Mouse (Mus musculus): ENCODE data around the gene Rnf216. TPM values are rescaled to one million over a fixed set of nuclear protein-coding genes. Genes with fewer than 3 reads are reported as not detected.

Gene Rnf216
- 100 to 1,000 TPM; 128 to 129 TPM for total RNA-seq (2023)

DNA sequence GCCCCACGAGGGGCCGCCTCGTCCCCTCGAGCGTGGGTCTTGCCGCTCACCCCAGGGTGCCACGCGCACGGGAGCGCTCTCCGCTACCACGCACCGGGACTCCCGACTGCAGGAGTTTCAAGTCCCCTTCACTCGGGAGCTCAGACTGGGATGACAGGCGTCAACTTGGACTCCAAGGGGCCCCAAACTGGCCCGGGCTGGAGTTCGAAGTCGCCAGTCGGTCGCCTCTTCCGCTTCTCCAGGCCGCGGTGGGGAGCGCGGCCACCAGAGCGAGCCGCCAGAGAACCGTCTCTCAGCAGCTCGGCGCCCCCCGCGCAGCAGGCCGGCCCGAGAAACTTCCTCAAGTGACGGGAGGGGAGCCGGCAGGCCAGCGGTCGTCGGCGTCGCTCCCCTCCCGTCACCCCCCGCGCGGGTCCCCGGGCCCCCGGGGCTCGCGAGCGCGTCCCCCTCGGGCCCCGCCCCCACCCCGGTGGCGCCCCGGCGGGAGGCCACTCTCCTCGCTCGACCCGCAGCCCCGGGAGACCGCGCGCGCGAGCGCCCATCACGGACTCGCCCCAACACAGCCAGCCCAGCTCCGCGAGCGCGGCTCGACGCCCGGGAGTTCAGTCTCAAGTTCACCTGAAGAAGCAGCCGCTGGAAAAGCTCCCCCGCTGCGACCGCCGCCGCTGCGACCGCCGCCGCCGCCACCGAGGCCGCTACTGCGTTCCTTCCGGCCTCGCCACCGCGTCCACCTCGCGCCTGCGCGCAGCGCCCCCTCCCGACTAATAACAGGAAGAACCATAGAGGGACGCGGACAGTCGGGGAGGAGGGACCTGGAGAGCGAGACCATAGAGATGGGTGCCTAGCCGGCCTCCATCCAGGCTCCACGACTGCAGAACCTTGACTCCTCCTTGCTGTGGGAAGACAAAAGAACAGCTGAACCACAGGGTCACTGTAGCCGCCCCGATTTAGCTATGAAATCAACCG lies at the start of gene Rnf216:
Gene Rnf216, minus strand, starts transcription at position 714 of the 966 bp plus-strand sequence.

DNA sequence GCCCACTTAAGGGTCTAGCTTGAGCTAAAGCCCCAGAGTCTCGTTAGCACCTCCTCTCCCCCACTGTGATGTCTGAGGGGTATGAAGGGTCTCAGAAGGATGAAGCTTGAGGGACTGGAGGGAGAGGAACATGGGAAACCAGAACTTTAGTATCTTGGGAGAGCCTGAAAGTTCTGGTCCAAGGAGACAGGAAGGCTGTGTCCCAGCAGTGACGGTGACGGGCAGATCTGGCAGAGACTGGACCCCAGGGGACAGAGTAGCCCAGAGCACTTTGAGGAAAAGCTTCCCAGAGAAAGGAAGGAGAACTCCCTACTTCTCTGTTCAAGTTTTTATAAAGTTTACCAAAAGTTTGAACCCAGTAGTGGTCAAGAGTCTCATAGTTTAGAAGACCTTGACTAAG lies 34.7 kb upstream of the Rnf216 start, which contains the start of gene Olfr718-ps1:
Gene Olfr718-ps1, minus strand, starts transcription at position 101 of the 400 bp plus-strand sequence.

DNA sequence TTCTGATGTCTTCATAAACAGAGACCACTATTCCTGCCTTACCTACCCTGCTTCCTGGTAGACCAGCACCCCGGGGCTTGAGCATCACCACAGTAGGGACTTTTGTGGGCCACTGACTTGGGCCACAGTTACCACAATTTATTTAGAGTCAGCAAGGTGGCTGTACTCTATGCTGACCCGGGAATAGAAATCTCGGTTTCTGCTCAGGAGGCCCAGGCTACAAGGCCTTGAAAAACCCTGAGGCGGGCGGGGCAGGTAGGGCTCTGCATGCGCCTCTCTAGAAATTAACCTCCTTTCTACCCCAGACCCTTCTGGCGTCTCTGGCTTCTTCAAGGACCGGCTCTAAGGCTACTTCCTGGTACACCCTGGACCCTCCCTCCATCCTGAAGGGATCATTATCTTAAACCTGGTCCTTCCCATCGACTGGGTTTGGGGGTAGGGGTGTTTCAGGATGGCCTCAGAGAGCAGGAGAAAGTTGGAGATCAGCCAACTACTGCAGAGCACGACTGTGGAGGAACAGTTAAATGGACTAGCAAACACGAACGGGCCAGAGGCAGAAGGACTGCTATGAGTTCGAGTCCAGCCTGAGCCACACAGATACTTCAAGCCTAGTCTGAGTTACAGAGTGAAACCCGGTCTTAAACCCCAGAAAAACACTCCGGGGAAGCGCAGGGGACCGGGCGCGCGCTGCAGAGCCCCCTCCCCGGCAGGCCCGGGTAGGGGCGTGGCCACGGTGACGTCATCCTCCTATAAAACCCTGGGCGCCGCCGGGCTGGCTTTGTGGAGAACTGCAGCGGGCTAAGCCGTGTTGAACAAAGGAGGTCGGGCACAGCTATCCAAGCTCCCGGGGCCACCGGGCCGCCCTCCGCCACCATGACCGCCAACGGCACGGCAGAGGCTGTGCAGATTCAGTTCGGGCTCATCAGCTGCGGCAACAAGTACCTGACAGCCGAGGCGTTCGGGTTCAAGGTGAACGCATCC lies 152.9 kb downstream of the Rnf216 start, which contains the start of gene Fscn1:
Gene Fscn1, plus strand, starts transcription at position 768 of the 981 bp plus-strand sequence.

Other genes with a start within 250 kb of the Rnf216 start
- 10 to 100 TPM; 11.5 to 12.7 TPM for gene Fbxl18, start 217.6 kb downstream of the Rnf216 start, total RNA-seq (2023)
- gene Actb, start 206.2 kb downstream of the Rnf216 start, total RNA-seq (2023): 1,000 to 10,000 TPM; 7,721 to 7,997 TPM
- gene Fscn1, start 152.7 kb downstream of the Rnf216 start, total RNA-seq (2023): 1 to 10 TPM in 1 of 2 experiments, under 1 TPM in 1; 0.27 to 1.2 TPM
- gene Olfr718-ps1, start 34.6 kb upstream of the Rnf216 start, total RNA-seq (2023): under 1 TPM; 0.24 to 0.55 TPM
- 10 to 100 TPM; 15.0 to 15.4 TPM for gene Rbak, start 67.8 kb upstream of the Rnf216 start, total RNA-seq (2023)
- gene Spdye4b, start 68.0 kb upstream of the Rnf216 start, total RNA-seq (2023): not detected
- not detected for gene Spdye4a, start 113.9 kb upstream of the Rnf216 start, total RNA-seq (2023)
- 10 to 100 TPM; 24.9 to 29.3 TPM for gene Zfp12, start 122.2 kb upstream of the Rnf216 start, total RNA-seq (2023)
- 1 to 10 TPM; 5.6 to 8.8 TPM for gene Zfp316, start 157.0 kb upstream of the Rnf216 start, total RNA-seq (2023)
- 1 to 10 TPM; 1.1 to 1.2 TPM for gene Zfp853, start 180.6 kb upstream of the Rnf216 start, total RNA-seq (2023)
- 10 to 100 TPM; 33.8 to 40.0 TPM for gene E130309D02Rik, start 202.4 kb upstream of the Rnf216 start, total RNA-seq (2023)
- gene Zdhhc4, start 216.3 kb upstream of the Rnf216 start, total RNA-seq (2023): 10 to 100 TPM; 60.1 to 68.7 TPM
- not detected for gene Grid2ip, start 244.3 kb upstream of the Rnf216 start, total RNA-seq (2023)